9 mouse cellular contexts compared by ENCODE assay signal in genomic region chr5:16947430-16947829, GRCm38 (mm10).
DNase-seq lines count a peak whose midpoint lies in the region; ATAC-seq and TF ChIP-seq lines count a peak whose summit lies in the region.
"Had no signal": no experiment of that assay in that cellular context is flagged by ENCODE, and none has a peak within 500 bp of the region (broad histone marks: within the 10 kb centered on the region; RNA-seq: fewer than 3 reads in every experiment).

No protein-coding gene starts in this region.

- peak; percentile 76 for ATAC-seq in neural tube, embryonic 11.5 days (ENCODE audit: insufficient read depth, low FRiP score, low TSS enrichment)
- peak; percentile 20; the same call in 1 of the 2 replicates for ATAC-seq in intestine, embryonic 15.5 days
- no peak for ATAC-seq in midbrain, postnatal 0 days (ENCODE audit: low FRiP score)

- H3K4me1 ChIP-seq in neural tube, embryonic 11.5 days (ENCODE audit: control insufficient read depth, insufficient read depth, low read length), result no peaks in the 10 kb centered on the region
- no peaks in the 10 kb centered on the region for H3K4me1 ChIP-seq in intestine, embryonic 15.5 days (replicated peaks)
- no peaks in the 10 kb centered on the region for H3K4me1 ChIP-seq in midbrain, postnatal 0 days (ENCODE audit: insufficient read depth, low read length)
- H3K4me1 ChIP-seq: heart, embryonic 13.5 days had no signal

- WGBS in neural tube, embryonic 11.5 days, result 22% methylated on average over 1 of the region's 1 CpGs
- 41% methylated on average over 1 of the region's 1 CpGs for WGBS in intestine, embryonic 15.5 days
- WGBS in midbrain, postnatal 0 days, result 36% methylated on average over 1 of the region's 1 CpGs

- no peak overlapping the region for H3K9ac ChIP-seq in neural tube, embryonic 11.5 days (ENCODE audit: low read length)
- no peak overlapping the region for H3K9ac ChIP-seq in intestine, embryonic 15.5 days
- H3K9ac ChIP-seq in midbrain, postnatal 0 days (replicated peaks; ENCODE audit: low read length, poor library complexity, severe bottlenecking), result no peak overlapping the region
- H3K9ac ChIP-seq: heart, embryonic 13.5 days had no signal

- DNase-seq in cerebellum, postnatal 14 days, result peak; percentile 13 to 41
- DNase-seq in cerebellum, adult 9-10 months, result no peak
- no peak for DNase-seq in neural tube, embryonic 11.5 days (ENCODE audit: low spot score)
- DNase-seq in neural tube, embryonic 10.5 days (ENCODE audit: extremely low spot score, low spot score), result no peak
- peak; percentile 55 for DNase-seq in midbrain, postnatal 0 days (ENCODE audit: low spot score)
- DNase-seq in gastrocnemius, postnatal 4 days (ENCODE audit: low spot score in 2 of 2), result no peak
- DNase-seq in right cerebral cortex, adult 2 months (ENCODE audit: low spot score in 2 of 2), result no peak

- peak; percentile 66 for TF ChIP-seq CTCF in midbrain, postnatal 0 days (IDR thresholded peaks at IDR 0.05)

- no peaks in the 10 kb centered on the region for H3K9me3 ChIP-seq in neural tube, embryonic 11.5 days (ENCODE audit: control insufficient read depth, low read length)
- no peaks in the 10 kb centered on the region for H3K9me3 ChIP-seq in intestine, embryonic 15.5 days
- H3K9me3 ChIP-seq in midbrain, postnatal 0 days (ENCODE audit: low read length), result no peaks in the 10 kb centered on the region
- H3K9me3 ChIP-seq: heart, embryonic 13.5 days had no signal

- no peak overlapping the region for H3K4me3 ChIP-seq in neural tube, embryonic 11.5 days (ENCODE audit: low read depth, low read length)
- no peak overlapping the region for H3K4me3 ChIP-seq in intestine, embryonic 15.5 days (replicated peaks)
- no peak overlapping the region for H3K4me3 ChIP-seq in midbrain, postnatal 0 days (ENCODE audit: low read depth, low read length)
- H3K4me3 ChIP-seq: heart, embryonic 13.5 days had no signal

- H3K4me2 ChIP-seq in neural tube, embryonic 11.5 days (ENCODE audit: low read depth), result no peak overlapping the region
- H3K4me2 ChIP-seq in intestine, embryonic 15.5 days (replicated peaks), result no peak overlapping the region
- H3K4me2 ChIP-seq in midbrain, postnatal 0 days (ENCODE audit: low read depth, low read length, poor library complexity, severe bottlenecking), result no peak overlapping the region
- H3K4me2 ChIP-seq: heart, embryonic 13.5 days had no signal

- no peaks in the 10 kb centered on the region for H3K27me3 ChIP-seq in neural tube, embryonic 11.5 days (ENCODE audit: control insufficient read depth, insufficient read depth, low read length)
- H3K27me3 ChIP-seq in intestine, embryonic 15.5 days (replicated peaks), result no peaks in the 10 kb centered on the region
- H3K27me3 ChIP-seq in midbrain, postnatal 0 days (ENCODE audit: insufficient read depth, low read length), result no peaks in the 10 kb centered on the region
- H3K27me3 ChIP-seq: heart, embryonic 13.5 days had no signal

- H3K36me3 ChIP-seq in neural tube, embryonic 11.5 days (ENCODE audit: control insufficient read depth, insufficient read depth, low read length), result no peaks in the 10 kb centered on the region
- no peaks in the 10 kb centered on the region for H3K36me3 ChIP-seq in intestine, embryonic 15.5 days
- no peaks in the 10 kb centered on the region for H3K36me3 ChIP-seq in midbrain, postnatal 0 days (ENCODE audit: insufficient read depth, low read length)
- H3K36me3 ChIP-seq: heart, embryonic 13.5 days had no signal

- no peak overlapping the region for H3K27ac ChIP-seq in neural tube, embryonic 11.5 days (ENCODE audit: low read depth, low read length)
- H3K27ac ChIP-seq in intestine, embryonic 15.5 days, result no peak overlapping the region
- no peak overlapping the region for H3K27ac ChIP-seq in midbrain, postnatal 0 days (ENCODE audit: low read depth, low read length)
- H3K27ac ChIP-seq: heart, embryonic 13.5 days had no signal

Comparison
In these comparisons a context has a peak if more than half of its experiments do, and no peak if none do; other contexts are left out.
1. DNase-seq: peak in cerebellum, postnatal 14 days (2 of 2) and midbrain, postnatal 0 days (single experiment); none in cerebellum, adult 9-10 months (single experiment), neural tube, embryonic 11.5 days (single experiment), neural tube, embryonic 10.5 days (single experiment), gastrocnemius, postnatal 4 days (0 of 2) and right cerebral cortex, adult 2 months (0 of 2).